Mouse (Mus musculus): Measurements from ENCODE around the gene Hbq1a. TPM values are rescaled to one million over a fixed set of nuclear protein-coding genes. Genes with fewer than 3 reads are reported as not detected.

Gene Hbq1a
- total RNA-seq, 2 experiments from 2014 or later: 1.5 TPM; not detected in 1

Other genes with a start within 250 kb of the Hbq1a start
- under 1 TPM; 0.17 to 0.40 TPM for gene Il9r, start 99.8 kb upstream of the Hbq1a start, total RNA-seq (2021)
- gene Snrnp25, start 94.7 kb upstream of the Hbq1a start, total RNA-seq (2021): 10 to 100 TPM; 19.5 to 20.2 TPM
- 10 to 100 TPM; 43.7 to 47.5 TPM for gene Rhbdf1, start 77.8 kb upstream of the Hbq1a start, total RNA-seq (2021)
- gene Mpg, start 73.6 kb upstream of the Hbq1a start, total RNA-seq (2021): 10 to 100 TPM; 38.5 to 40.6 TPM
- gene Nprl3, start 32.4 kb upstream of the Hbq1a start, total RNA-seq (2021): 10 to 100 TPM; 73.7 to 77.3 TPM
- gene Hba-x, start 23.7 kb upstream of the Hbq1a start, total RNA-seq (2021): not detected
- 1,000 to 10,000 TPM; 4,498 to 5,274 TPM for gene Hba-a1, start 16.6 kb upstream of the Hbq1a start, total RNA-seq (2021)
- 1 to 10 TPM; 3.9 to 5.3 TPM for gene Hbq1b, start 13.1 kb upstream of the Hbq1a start, total RNA-seq (2021)
- 1,000 to 10,000 TPM; 3,034 to 3,470 TPM for gene Hba-a2, start 3.6 kb upstream of the Hbq1a start, total RNA-seq (2021)
- 10 to 100 TPM; 23.4 to 29.2 TPM for gene Sh3pxd2b, start 47.8 kb downstream of the Hbq1a start, total RNA-seq (2021)
- gene Ubtd2, start 155.3 kb downstream of the Hbq1a start, total RNA-seq (2021): 10 to 100 TPM; 26.1 to 30.9 TPM
- 1 to 10 TPM in 1 of 2 experiments, under 1 TPM in 1; 0.42 to 1.6 TPM for gene Efcab9, start 232.0 kb downstream of the Hbq1a start, total RNA-seq (2021)
- 10 to 100 TPM in 1 of 2 experiments, 1 to 10 TPM in 1; 9.0 to 11.5 TPM for gene Stk10, start 233.2 kb downstream of the Hbq1a start, total RNA-seq (2021)